Mouse (Mus musculus) lung, adult 2 months (tissue): ENCODE measurements around the gene Zfp664.

Source experiments
- CTCF ChIP-seq: fragments of 200-500 bp; IDR thresholded peaks from 2 replicates; pipeline ENCODE4 v1.5.1; 2011; ENCODE audit warnings: mild to moderate bottlenecking, low read length, control low read depth; ENCODE audit not compliant: insufficient read depth
- POLR2A ChIP-seq: fragments of 200-500 bp; IDR thresholded peaks from 2 replicates; pipeline ENCODE4 v1.6.1; 2011; ENCODE audit warnings: low read depth, mild to moderate bottlenecking, control low read depth, low read length, borderline replicate concordance; ENCODE audit errors: extremely low read depth

DNA sequence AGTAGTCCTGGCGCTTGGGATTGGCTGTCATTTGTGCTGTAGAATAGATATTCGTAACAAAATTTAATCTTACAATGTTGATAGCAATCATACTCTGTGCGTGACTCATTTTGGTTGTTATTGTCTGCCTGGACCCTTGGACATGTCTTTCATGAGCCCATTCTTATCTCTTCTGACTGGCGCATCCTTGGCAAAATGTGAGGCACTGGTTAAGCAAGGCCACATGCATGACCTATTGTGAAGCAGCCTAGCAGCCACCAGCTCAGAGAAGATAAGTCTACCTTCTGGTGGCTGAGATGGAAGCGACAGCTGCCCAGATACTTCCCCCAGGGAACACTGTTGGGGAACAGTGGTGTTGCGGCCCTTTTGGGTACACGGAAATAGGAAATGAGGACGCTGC is 26.2 kb downstream of the Zfp664 start:
- no peak for TF ChIP-seq POLR2A
- no peak for TF ChIP-seq CTCF
